Mouse (Mus musculus) ovary, postnatal 36 days (tissue): Measurements from ENCODE around the gene Usp21.
A peak's percentile ranks its signal among the peaks of the same experiment; 100 is the strongest.

Source experiments
- DNase-seq: peaks from one replicate; pipeline ENCODE4 v3.0.0; 2022; ENCODE audit warnings: low spot score, mixed read lengths

The Usp21 gene

DNA sequence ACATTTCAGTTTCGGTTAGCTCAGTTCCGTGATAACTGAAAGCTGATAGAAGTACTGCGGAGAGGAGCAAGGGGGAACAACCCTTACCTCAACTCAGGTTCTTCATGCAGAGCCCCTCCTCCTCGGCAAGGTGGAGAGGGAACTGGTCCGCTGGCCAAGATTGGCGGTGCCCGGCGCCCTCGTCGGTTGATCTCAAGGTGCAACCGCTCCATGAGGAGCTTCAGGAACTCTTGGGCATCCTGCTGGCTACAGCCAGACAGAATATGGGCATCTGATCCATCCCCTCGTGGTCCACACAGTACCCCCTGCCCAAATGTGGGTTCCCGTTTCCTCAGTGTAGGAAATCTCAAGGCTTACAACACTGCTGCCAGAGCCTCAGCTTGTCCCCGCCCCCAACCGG is 3.3 kb downstream of the Usp21 start:
- DNase-seq: no peak

DNA sequence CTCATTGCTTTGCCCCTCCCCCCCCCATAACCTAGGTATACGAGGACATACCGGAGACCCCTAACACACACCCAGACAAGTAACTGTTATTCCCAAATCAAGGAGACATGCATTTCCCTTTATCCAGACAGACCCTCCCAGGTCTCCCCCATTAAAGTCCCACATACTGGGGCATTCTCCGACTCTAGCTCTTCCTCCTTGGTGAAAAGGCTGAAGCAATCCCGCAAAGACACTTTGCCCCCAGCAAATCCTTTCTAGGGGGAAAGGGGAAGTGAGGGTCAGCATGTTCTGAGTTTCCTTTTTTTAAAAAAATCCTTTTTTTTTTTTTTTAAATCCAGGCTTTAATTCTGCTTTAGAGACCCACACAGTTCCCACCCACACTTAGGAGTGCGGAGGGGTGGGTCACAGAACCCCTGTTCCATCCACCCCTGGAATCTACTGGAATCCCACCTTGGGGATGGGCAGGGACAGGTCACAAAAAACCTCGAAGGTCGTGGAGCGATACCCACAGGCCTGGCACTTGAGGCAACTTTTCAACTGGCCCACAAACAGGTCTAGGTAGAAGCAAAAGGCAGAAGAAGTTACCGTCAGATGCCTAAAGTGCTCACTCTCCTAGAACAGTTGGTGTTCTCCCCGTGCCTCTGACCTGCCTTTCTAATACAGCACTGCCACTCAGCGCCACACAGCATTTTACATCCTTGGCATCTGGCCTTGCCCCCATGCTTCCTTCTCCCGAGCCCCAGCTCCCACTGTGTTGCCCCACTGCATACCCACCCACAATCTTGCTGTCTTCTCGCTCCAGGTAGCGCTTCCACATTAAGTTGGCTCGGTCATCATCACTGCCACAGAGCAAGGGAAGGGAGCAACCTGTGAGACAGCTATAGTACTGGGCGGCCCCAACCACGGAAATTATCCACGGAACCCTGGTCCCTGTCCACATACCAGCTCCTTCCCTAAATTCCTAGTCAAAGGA is 4.3 kb downstream of the Usp21 start:
- no peak for DNase-seq

DNA sequence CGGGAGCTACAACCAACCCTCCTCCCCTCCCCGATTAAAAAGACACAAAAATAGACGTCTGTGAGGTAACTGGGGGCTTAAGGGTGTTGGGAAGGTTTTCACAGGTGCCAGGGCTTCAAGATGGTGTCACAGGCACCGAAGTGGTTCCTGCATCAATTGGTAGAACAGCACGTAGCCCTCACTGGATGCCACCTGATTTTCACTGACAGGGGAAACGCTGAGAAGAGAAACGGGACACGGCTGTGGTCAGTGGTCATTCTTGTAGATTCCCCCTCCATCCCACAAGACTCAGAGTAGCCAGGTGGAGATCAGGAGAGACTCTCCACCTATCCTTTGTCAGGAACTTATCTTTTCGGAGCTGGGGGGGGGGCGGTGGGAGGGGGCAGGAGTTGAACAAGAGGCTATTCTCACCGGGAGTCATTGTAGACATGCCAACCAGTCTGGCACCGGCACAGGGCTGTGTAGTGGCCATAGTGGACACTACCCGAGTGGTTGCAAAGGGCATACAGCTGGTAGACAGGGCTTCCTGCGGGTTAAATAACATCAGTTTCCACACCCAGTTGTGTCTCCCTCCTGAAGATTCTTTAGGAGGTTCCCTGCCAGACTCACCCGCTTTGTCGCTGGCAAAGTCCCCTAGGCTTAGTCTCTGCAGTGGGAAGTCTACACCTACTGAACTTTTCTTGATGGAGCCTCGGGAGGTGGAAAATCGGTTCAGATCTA is 5.5 kb downstream of the Usp21 start:
- DNase-seq: no peak

DNA sequence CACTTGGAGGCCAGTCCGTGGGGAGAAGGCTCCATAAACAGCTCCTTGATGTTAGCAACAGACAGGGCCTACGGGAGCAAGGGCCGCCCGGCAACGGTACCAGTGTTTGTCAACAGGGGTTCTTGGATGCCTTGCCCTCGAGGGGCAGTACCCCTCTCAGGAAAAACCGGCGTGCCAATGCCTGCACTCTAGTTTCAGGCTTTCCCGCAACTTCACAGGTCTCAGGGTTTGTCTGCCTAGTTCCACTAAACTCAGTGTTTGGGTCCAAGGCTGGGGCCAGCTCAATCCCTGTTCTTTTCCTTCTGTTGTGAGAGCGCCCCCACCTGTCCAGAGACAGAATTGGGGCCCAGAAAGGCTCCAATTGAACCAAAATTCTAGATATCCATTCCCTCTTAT is 6.3 kb downstream of the Usp21 start:
- DNase-seq: peak; percentile 80

DNA sequence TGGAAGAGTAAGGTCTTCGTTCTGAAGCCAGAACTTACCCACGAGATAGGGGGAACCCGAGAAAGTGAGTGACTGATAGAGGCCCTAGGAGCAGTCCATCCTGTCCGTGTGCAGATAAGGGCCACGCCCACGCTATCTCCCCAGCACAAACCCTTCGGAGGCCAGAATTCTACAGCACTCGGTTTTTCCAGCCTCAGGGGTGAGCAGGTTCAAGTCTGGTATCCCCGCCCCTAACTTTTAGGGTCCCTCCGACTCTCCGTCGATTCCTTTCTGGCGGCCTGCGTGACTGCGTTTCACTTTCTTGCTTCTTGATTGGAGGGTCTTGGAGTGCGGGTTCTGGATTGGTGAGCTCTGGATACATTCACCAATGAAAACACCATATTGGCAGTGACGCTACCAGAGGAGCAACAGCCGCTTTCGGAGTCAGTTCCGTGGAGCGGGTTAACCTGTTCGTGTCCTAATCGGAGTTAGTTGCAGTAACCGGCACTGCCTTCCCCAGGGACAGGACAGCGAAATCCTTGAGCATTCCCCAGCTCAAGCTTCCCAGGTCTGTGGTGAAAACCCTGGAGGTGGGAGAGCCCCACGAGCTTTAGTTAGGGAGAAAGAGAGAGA is 6.8 kb downstream of the Usp21 start, which contains the start of gene Ppox:
Gene Ppox, minus strand, starts transcription at position 271 of the 612 bp plus-strand sequence.
- DNase-seq: peak; percentile 84

DNA sequence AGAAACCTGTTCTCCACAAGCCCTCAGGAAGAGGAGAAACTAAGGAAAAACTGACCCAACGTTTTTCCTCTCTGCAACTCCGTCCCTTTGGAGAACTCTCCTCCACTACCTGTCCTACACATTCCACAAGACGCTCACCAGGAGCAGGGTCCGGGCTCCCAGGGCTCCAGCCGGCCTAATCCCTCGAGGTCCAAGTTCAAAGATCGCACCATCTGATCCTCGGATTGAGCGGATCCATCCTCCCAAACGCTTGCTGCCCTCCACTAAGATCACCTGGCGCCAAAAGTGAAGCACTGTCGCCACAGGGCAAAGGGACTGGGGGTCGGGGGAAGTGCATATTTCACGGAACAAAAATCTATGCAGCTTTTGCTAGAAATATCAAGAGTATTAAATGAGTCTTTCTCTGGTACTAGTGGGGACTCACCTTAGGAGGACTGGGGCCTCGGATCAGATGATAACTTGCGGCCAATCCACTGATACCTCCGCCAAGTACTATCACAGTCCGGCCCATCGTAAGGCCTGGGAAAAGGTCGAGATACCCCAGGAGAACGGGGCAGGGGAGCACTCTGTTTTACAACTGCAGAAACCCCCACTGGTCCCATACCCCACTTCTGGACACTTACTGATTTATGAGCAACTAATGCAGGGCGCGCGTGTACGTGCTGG is 7.4 kb downstream of the Usp21 start:
- DNase-seq: no peak

DNA sequence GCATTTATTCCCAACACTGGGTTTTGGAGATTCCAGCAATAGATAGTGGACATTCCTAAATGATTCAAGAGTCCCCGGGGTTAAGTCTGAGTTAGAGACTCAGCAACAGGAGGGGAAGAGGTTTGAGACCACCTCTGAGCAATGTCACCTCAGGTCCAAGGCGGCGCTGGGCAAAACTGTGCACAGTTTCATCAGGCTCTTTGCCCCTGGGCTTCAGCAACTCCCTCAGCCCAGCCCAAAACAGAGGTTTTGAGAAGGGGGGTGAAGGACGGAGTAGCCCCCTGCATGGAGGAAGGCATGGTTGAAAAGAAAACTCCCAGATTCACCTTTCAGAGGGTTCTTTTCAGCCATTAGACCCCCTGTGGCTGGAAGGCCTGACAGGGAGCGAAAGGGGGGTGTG is 8.1 kb downstream of the Usp21 start:
- no peak for DNase-seq

DNA sequence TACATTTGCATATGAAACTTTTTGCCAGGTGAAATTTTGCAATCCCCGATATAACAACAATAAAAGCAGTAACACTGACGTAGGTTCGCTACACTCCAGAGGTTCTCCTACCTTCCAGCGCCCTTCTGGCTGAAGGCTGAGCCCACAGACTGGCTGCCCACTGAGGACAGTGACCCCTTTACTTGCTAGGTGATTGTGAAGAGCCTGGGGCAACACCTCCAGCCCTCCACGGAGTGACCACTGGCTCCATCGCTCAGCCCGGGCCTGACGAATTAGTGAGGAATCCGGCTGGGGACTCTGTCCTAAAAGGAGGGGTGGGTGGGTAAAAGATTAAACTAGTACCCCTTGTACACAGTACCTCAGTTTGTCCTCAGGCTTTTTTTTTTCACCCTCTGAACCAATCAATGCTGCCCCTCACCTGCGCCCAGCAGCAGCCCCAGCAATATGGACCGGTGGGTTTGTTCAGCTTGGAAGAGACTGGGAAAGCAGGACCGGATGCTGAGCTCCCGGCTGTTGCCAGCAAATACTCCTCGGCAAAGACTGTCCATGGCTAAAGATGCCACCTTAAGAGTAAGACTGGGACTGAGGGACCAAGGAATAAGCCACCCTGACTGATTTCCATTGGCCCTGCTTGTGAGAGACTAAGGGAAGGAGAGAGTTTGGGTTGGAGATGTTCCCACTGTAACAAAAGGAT is 8.6 kb downstream of the Usp21 start:
- DNase-seq: no peak

DNA sequence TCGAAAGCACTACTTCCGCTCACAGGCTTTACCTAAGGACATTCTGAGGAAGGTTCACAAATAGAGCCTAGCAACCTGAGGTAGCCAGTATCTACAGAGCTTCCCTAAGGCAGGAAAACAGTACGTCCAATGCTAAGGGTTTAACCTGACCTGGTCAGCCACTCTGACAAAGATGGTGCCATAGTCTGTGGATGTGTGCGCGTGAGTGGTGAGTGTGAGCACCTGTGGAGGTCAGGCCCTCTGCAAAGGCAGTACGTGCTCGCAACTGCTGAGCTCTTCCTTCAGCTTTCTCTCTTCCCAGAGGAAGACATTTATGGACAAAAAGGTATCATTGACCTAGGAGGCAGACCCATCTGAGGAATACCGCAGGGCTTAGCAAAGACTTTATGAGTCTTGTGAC is 9.4 kb downstream of the Usp21 start:
- no peak for DNase-seq

DNA sequence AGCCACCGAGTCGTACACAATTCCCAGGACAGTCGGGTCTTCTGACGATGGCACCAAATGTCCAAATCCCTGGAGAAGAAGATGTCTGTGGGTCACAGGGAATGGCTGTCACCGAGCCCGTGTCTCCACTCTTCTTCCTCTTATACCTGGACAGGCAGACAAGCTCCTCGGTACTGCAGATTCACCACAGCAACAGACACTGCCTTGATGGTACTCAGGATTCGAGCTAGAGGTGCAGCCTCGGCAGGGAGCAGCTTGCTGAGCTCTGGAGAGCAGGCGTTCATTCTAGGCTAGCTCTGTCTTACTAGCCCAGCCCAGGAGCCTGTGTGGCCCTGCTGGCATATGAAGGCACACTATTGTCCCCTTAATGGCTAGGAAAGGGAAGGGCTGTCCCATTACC is 10.1 kb downstream of the Usp21 start:
- DNase-seq: no peak

DNA sequence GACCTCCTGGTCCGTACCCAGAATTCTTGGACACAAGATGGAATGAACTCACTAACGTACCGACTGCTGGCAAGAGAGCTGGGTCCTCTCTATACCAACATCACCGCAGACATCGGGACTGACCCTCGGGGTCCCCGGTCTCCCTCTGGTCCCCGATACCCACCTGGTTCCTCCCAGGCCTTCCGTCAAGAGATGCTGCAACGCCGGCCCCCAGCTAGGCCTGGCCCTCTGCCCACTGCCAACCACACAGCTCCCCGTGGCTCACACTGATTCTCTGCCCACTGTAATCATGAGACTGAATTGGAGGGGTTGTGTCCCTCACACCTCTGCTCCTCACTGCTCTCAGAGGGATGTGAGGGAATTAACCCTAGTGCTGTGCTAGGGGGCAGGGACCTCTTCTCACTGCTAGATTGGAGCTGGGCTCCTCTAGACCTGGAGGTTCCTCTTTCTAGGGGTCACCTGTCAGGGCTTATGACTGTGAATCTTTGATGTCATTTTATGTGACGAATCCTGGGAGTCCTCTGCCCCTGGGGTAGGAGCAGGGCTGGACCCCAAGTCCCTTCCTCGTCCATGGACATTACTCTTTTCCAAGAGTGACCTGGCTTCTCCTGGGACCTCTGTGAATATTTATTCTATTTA is 11.6 kb downstream of the Usp21 start:
- DNase-seq: no peak

DNA sequence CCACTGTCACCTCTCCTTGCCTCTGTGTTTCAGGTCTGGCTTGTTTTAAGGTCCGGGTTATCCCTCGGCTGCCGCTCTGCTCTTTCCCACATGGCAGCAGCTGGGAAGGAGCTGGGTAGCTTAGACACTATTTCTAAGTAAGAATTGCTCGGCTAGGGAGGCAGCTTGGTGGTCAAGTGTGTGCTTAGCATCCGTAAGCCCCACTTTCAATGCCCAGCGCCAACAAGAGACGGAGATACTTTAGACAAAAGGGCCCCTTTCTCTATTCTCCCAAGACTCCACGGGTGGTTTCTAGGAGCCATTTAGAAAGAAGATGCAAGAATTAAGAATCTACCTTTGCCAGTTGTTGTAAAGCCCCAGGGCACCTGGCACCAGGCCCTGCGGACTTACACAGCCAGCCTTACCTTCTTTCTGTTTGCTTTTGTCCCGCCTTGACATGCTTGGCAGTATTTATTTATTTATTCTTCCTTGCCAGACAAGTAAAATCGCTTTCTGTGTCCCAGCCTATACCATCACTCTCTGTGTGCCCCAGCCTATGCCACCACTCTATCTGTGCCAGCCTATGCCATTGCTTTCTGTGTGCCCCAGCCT is 12.6 kb downstream of the Usp21 start:
- no peak for DNase-seq

DNA sequence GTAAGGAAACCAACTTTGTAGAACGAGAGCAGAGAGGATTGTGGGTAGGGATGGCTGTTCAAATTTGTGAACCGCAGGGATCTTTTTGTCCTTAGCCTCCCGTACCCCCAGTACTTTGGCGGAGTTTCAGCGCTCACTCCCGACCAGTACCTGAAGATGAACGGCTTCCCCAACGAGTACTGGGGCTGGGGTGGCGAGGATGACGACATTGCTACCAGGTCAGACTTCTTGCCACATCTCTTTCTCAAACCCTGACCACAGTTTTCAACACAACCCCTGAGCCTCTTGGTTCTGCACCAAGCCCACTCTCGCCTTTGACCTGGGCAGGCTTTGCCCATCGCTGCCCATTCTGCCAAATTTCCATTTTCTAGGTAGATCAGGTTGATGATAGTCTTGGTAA is 13.6 kb downstream of the Usp21 start:
- no peak for DNase-seq

DNA sequence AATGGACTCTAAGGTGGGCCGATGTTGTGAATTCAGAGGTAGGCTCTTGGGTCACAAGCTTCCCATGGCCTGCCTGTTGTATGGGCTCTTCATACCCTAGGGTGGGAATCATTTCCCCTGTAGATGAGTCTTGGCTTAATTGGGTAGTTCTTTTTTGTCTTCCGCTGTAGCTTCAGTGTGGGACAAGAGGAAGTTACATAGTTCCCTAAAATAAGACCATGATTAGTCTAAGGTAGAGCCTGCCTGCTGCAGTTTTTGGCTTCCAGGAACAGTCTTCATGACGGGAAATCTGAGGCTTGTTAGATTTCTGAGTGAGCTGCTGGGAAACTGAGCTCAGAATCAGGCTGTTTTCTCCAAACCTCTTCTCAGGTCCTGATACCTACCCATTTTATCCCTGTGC is 15.7 kb downstream of the Usp21 start:
- DNase-seq: no peak

DNA sequence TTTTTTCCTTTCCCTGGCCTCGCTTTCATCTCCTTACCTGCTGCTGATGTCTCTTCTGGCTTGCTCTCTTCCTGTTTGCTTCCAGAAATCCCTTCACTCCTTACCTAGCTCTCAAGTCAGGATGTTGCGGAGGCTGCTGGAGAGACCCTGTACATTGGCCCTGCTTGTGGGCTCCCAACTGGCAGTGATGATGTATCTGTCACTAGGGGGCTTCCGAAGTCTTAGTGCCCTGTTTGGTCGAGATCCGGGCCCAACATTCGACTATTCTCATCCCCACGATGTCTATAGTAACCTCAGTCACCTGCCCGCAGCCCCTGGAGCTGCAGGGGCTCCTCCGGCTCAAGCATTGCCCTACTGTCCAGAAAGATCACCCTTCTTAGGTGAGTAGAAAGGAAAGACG is 16.2 kb downstream of the Usp21 start:
- no peak for DNase-seq

DNA sequence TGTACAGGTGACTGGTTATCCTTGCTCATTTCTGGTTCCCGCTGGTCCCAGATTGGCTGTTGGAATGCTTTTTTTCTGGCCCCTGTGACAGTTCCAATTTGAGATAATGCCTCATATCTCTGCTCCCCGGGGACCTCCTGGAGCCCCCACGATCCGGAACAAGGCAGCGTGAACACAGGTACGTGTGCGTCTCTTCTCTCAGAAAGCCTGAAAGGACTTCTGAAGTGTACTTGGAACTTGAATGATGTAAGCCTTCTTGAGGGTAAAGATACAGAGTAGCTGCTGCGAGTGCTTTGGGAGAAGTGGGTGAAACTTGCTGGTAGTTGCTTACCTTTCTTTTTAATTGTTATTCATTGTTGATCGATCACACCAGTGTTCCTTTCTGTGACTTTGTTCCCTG is 16.6 kb downstream of the Usp21 start:
- DNase-seq: no peak

DNA sequence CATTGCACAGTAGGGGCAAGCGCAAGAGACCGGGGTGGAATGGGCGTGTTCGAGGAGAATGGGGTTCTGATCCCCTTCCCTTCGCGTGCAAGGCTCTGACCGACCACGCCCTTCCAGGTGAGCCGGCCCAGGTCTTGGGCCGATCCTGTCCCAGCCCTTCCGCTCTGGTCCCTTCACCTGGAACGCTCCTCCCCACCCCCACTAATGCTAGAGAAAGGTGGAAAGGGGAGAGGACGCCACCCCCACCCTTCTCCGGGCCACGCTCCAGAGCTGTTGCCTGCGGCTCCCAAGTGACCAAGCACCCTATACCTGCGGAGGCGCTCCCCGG is 17.3 kb downstream of the Usp21 start:
- no peak for DNase-seq

DNA sequence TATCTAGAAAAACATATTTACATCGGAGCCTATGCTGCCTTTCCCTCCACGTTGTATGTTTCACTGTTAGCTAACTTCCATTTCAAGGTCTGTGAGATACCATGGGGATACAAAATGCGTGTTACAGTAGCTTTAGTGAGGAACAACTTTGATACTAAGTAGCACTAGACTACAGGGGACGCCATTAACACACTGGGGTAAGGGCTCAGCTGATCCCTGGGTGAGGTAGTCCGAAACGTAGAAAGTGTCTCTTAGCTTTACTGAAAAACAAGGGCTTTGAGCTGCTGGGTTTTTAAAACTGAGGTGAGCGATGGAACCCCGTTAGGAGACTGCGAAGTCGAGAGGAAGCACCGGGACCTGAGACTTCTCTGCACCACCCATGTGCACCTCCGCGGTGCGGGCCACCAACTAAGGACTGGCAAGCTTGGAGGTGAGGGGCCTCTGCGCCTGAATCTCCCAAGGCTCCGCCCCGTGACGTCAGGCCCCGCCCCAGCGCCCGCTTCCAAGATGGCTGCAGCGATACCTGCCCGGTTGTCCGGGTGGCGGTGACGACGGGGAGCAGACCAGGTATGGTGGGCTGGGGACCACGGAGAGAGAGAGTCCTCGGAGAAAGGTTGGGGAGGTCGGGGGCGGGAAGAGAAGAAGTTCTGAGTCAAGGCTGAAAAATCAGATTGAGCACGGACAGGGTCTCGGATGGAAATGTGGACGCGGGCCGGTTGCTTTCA is 17.8 kb downstream of the Usp21 start, which contains the start of gene B4galt3:
Gene B4galt3, plus strand, starts transcription at position 481 of the 725 bp plus-strand sequence.
- DNase-seq: peak; percentile 97

DNA sequence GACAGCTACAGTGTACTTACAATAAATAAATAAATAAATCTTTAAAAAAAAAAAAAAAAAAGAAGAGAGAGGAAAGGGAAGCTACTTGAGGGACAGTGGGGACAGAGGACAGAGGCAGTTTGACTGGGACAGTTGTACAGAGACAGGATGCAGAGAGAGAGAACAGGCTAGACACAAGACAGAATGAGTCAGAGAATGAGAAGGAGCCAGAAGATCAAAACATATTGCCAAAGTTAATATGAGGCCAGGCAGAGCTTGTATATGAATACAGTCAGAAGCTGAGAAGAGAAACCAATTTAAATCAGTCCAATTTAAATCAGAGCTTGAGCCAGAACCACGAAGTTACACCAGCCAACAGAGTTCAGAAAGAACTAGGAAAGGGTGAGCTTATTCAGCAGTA is 19.4 kb downstream of the Usp21 start:
- no peak for DNase-seq
